Mouse (Mus musculus): ENCODE measurements around the gene D8Ertd738e. TPM values are rescaled to one million over a fixed set of nuclear protein-coding genes. Genes with fewer than 3 reads are reported as not detected.
"Not testable (repeated sequence)": the region's sequence is repeated elsewhere in the genome, so short reads cannot be mapped to it uniquely, and the experiment has no call there.

Gene D8Ertd738e
- polyA plus RNA-seq (2015; fragmentation: Nextera tagmentation; extraction: Ambion mirVana): 314 and 349 TPM in 2 replicates

- 2% methylated on average over 52 of the region's 52 CpGs for WGBS
- Histone ChIP-seq H3K9me3 (replicated peaks) (no peaks in the 10 kb centered on the region), H3K4me3 (replicated peaks) (peak within 1 kb of the TSS; percentile 96), H3K36me3 (peaks cover 68% of the 10 kb centered on the region), H3K27me3 (no peaks in the 10 kb centered on the region), H3K9ac (peak within 1 kb of the TSS; percentile 90), H3K27ac (replicated peaks) (peak within 1 kb of the TSS; percentile 87), H3K4me2 (replicated peaks) (peak within 1 kb of the TSS; percentile 58), H3K4me1 (0 out of 2 replicates have a peak, but pooled peaks cover 3% of the 10 kb centered on the region)
- peak; percentile 91 for ATAC-seq (ENCODE audit: insufficient number of reproducible peaks, low FRiP score, low TSS enrichment, low read depth)
Observed at GRCm38 (mm10) chr8:84249257-84250170, at the start of gene D8Ertd738e. Gene D8Ertd738e, minus strand, starts transcription at chr8:84249719.

GRCm38 (mm10) chr8:84297029-84297785 lies 47.7 kb upstream of the D8Ertd738e start:
- ATAC-seq (ENCODE audit: insufficient number of reproducible peaks, low FRiP score, low TSS enrichment, low read depth): no peak
- no peaks in the 10 kb centered on the region for H3K4me1 ChIP-seq
- no peaks in the 10 kb centered on the region for H3K9me3 ChIP-seq (replicated peaks)
- 74% methylated on average over 5 of the region's 5 CpGs for WGBS
- H3K27me3 ChIP-seq: no peaks in the 10 kb centered on the region
- H3K36me3 ChIP-seq: no peaks in the 10 kb centered on the region
- H3K9ac ChIP-seq: no peak overlapping the region
- no peak overlapping the region for H3K4me2 ChIP-seq (replicated peaks)
- no peak overlapping the region for H3K27ac ChIP-seq (replicated peaks)
- H3K4me3 ChIP-seq (replicated peaks): no peak overlapping the region

GRCm38 (mm10) chr8:84291688-84292087 lies 42.2 kb upstream of the D8Ertd738e start:
- no peak overlapping the region for H3K9ac ChIP-seq
- no peak overlapping the region for H3K4me3 ChIP-seq (replicated peaks)
- H3K27ac ChIP-seq (replicated peaks): no peak overlapping the region
- H3K4me2 ChIP-seq (replicated peaks): no peak overlapping the region
- no peak for ATAC-seq (ENCODE audit: insufficient number of reproducible peaks, low FRiP score, low TSS enrichment, low read depth)
- H3K4me1 ChIP-seq: no peaks in the 10 kb centered on the region
- WGBS: 21% methylated on average over 8 of the region's 8 CpGs
- H3K27me3 ChIP-seq: no peaks in the 10 kb centered on the region
- no peaks in the 10 kb centered on the region for H3K36me3 ChIP-seq
- no peaks in the 10 kb centered on the region for H3K9me3 ChIP-seq (replicated peaks)

- no peaks in the 10 kb centered on the region for H3K36me3 ChIP-seq
- no peaks in the 10 kb centered on the region for H3K27me3 ChIP-seq
- no peak overlapping the region for H3K4me2 ChIP-seq (replicated peaks)
- no peak overlapping the region for H3K9ac ChIP-seq
- no peak overlapping the region for H3K4me3 ChIP-seq (replicated peaks)
- no peaks in the 10 kb centered on the region for H3K4me1 ChIP-seq
- no peaks in the 10 kb centered on the region for H3K9me3 ChIP-seq (replicated peaks)
- WGBS: 61% methylated on average over 5 of the region's 5 CpGs
- no peak overlapping the region for H3K27ac ChIP-seq (replicated peaks)
- ATAC-seq (ENCODE audit: insufficient number of reproducible peaks, low FRiP score, low TSS enrichment, low read depth): no peak
Observed at GRCm38 (mm10) chr8:84291086-84291485, 41.6 kb upstream of the D8Ertd738e start.

GRCm38 (mm10) chr8:84288892-84289291 lies 39.4 kb upstream of the D8Ertd738e start:
- H3K4me1 ChIP-seq: peaks cover 7% of the 10 kb centered on the region; the same call in 1 of the 2 replicates
- no peak overlapping the region for H3K4me2 ChIP-seq (replicated peaks)
- no peak overlapping the region for H3K27ac ChIP-seq (replicated peaks)
- H3K36me3 ChIP-seq: no peaks in the 10 kb centered on the region
- no peak for ATAC-seq (ENCODE audit: insufficient number of reproducible peaks, low FRiP score, low TSS enrichment, low read depth)
- 48% methylated on average over 2 of the region's 2 CpGs for WGBS
- no peak overlapping the region for H3K4me3 ChIP-seq (replicated peaks)
- no peaks in the 10 kb centered on the region for H3K27me3 ChIP-seq
- no peak overlapping the region for H3K9ac ChIP-seq
- no peaks in the 10 kb centered on the region for H3K9me3 ChIP-seq (replicated peaks)

GRCm38 (mm10) chr8:84285665-84286064 lies 36.1 kb upstream of the D8Ertd738e start:
- not testable (repeated sequence) for H3K36me3 ChIP-seq; ATAC-seq (ENCODE audit: insufficient number of reproducible peaks, low FRiP score, low TSS enrichment, low read depth); H3K4me2 ChIP-seq (replicated peaks); H3K4me3 ChIP-seq (replicated peaks); H3K9ac ChIP-seq; H3K27me3 ChIP-seq; H3K9me3 ChIP-seq (replicated peaks)
- Histone ChIP-seq H3K27ac (replicated peaks) (peak overlapping the region; percentile 53; the same call in 1 of the 2 replicates), H3K4me1 (peaks cover 12% of the 10 kb centered on the region; the same call in 1 of the 2 replicates)
- 48% methylated on average over 5 of the region's 5 CpGs for WGBS

- WGBS: 14% methylated on average over 9 of the region's 9 CpGs
Observed at GRCm38 (mm10) chr8:84284608-84285063, 35.1 kb upstream of the D8Ertd738e start.

GRCm38 (mm10) chr8:84280777-84281176 lies 31.3 kb upstream of the D8Ertd738e start:
- ATAC-seq (ENCODE audit: insufficient number of reproducible peaks, low FRiP score, low TSS enrichment, low read depth): no peak
- no peaks in the 10 kb centered on the region for H3K9me3 ChIP-seq (replicated peaks)
- no peak overlapping the region for H3K4me3 ChIP-seq (replicated peaks)
- no peak overlapping the region for H3K27ac ChIP-seq (replicated peaks)
- 71% methylated on average over 10 of the region's 10 CpGs for WGBS
- H3K4me2 ChIP-seq (replicated peaks): no peak overlapping the region
- peaks cover 12% of the 10 kb centered on the region; the same call in 1 of the 2 replicates for H3K4me1 ChIP-seq
- no peak overlapping the region for H3K9ac ChIP-seq
- no peaks in the 10 kb centered on the region for H3K36me3 ChIP-seq
- H3K27me3 ChIP-seq: no peaks in the 10 kb centered on the region

More at GRCm38 (mm10) chr8:84284608-84285063, 35.1 kb upstream of the D8Ertd738e start:
- Histone ChIP-seq H3K36me3 (no peaks in the 10 kb centered on the region), H3K4me2 (replicated peaks) (peak overlapping the region; percentile 32), H3K9me3 (replicated peaks) (no peaks in the 10 kb centered on the region), H3K27ac (replicated peaks) (peak overlapping the region; percentile 53), H3K4me1 (peaks cover 12% of the 10 kb centered on the region; the same call in 1 of the 2 replicates), H3K27me3 (no peaks in the 10 kb centered on the region), H3K4me3 (replicated peaks) (peak overlapping the region; percentile 18), H3K9ac (no peak overlapping the region)
- ATAC-seq (ENCODE audit: insufficient number of reproducible peaks, low FRiP score, low TSS enrichment, low read depth): no peak; the same call in 1 of the 2 replicates

- ATAC-seq (ENCODE audit: insufficient number of reproducible peaks, low FRiP score, low TSS enrichment, low read depth): no peak
Observed at GRCm38 (mm10) chr8:84276447-84276846, 26.9 kb upstream of the D8Ertd738e start.

GRCm38 (mm10) chr8:84273968-84274367 lies 24.4 kb upstream of the D8Ertd738e start:
- H3K9me3 ChIP-seq (replicated peaks): no peaks in the 10 kb centered on the region
- peaks cover 8% of the 10 kb centered on the region for H3K4me1 ChIP-seq
- no peak overlapping the region for H3K9ac ChIP-seq
- H3K4me3 ChIP-seq (replicated peaks): no peak overlapping the region
- no peak overlapping the region for H3K27ac ChIP-seq (replicated peaks)
- ATAC-seq (ENCODE audit: insufficient number of reproducible peaks, low FRiP score, low TSS enrichment, low read depth): no peak
- 80% methylated on average over 3 of the region's 3 CpGs for WGBS
- H3K27me3 ChIP-seq: no peaks in the 10 kb centered on the region
- no peak overlapping the region for H3K4me2 ChIP-seq (replicated peaks)
- no peaks in the 10 kb centered on the region for H3K36me3 ChIP-seq

More at GRCm38 (mm10) chr8:84276447-84276846, 26.9 kb upstream of the D8Ertd738e start:
- H3K27me3 ChIP-seq: no peaks in the 10 kb centered on the region
- no peaks in the 10 kb centered on the region for H3K4me1 ChIP-seq
- H3K9me3 ChIP-seq (replicated peaks): no peaks in the 10 kb centered on the region
- H3K27ac ChIP-seq (replicated peaks): no peak overlapping the region
- H3K36me3 ChIP-seq: no peaks in the 10 kb centered on the region
- no peak overlapping the region for H3K4me2 ChIP-seq (replicated peaks)
- 50% methylated on average over 1 of the region's 1 CpGs for WGBS
- H3K4me3 ChIP-seq (replicated peaks): no peak overlapping the region
- no peak overlapping the region for H3K9ac ChIP-seq

GRCm38 (mm10) chr8:84272302-84272701 lies 22.8 kb upstream of the D8Ertd738e start:
- Histone ChIP-seq H3K27ac (replicated peaks) (no peak overlapping the region), H3K9me3 (replicated peaks) (no peaks in the 10 kb centered on the region), H3K27me3 (no peaks in the 10 kb centered on the region), H3K4me3 (replicated peaks) (no peak overlapping the region), H3K36me3 (no peaks in the 10 kb centered on the region), H3K4me1 (peaks cover 8% of the 10 kb centered on the region), H3K4me2 (replicated peaks) (no peak overlapping the region), H3K9ac (no peak overlapping the region)
- ATAC-seq (ENCODE audit: insufficient number of reproducible peaks, low FRiP score, low TSS enrichment, low read depth): no peak
- WGBS: 76% methylated on average over 4 of the region's 4 CpGs
